Mouse (Mus musculus) kidney, embryonic 15.5 days (tissue): ENCODE data around the gene Gadd45b. TPM values are rescaled to one million over a fixed set of nuclear protein-coding genes. Genes with fewer than 3 reads are reported as not detected.

Experiments used
- ATAC-seq: fragments of 200-750 bp; cut with Nextera tagmentation; replicated peaks from 2 replicates; pipeline ENCODE4 v1.8.0; 2017; ENCODE audit warnings: moderate TSS enrichment; ENCODE audit not compliant: low FRiP score
- H3K27ac ChIP-seq: fragments of 300-500 bp; sonication (generic); 2 replicates; pipeline ENCODE4 v1.5.1; 2015; ENCODE audit warnings: mild to moderate bottlenecking, inconsistent platforms
- H3K27me3 ChIP-seq: fragments of 300-500 bp; sonication (generic); 2 replicates; pipeline ENCODE4 v1.6.1; 2015; ENCODE audit warnings: inconsistent platforms
- H3K36me3 ChIP-seq: fragments of 300-500 bp; sonication (generic); 2 replicates; pipeline ENCODE4 v1.6.1; 2015; ENCODE audit warnings: inconsistent platforms
- H3K4me1 ChIP-seq: fragments of 300-500 bp; sonication (generic); 2 replicates; pipeline ENCODE4 v1.6.1; 2015; ENCODE audit warnings: inconsistent platforms
- H3K4me2 ChIP-seq: fragments of 300-500 bp; sonication (generic); 2 replicates; pipeline ENCODE4 v1.6.1; 2015; ENCODE audit warnings: moderate library complexity, mild to moderate bottlenecking, inconsistent platforms
- H3K4me3 ChIP-seq: fragments of 300-500 bp; sonication (generic); replicated peaks from 2 replicates; pipeline ENCODE4 v1.5.1; 2015; ENCODE audit warnings: mild to moderate bottlenecking, inconsistent platforms
- H3K9ac ChIP-seq: fragments of 300-500 bp; sonication (generic); 2 replicates; pipeline ENCODE4 v1.6.1; 2015; ENCODE audit warnings: mild to moderate bottlenecking, inconsistent platforms
- H3K9me3 ChIP-seq: fragments of 300-500 bp; sonication (generic); replicated peaks from 2 replicates; pipeline ENCODE4 v1.6.1; 2016; ENCODE audit warnings: inconsistent platforms
- WGBS: fragments of 180-500 bp; shearing (Covaris S2); methylation state at CpG from one replicate; pipeline ENCODE4 v1.1.7; 2015; ENCODE audit warnings: mixed read lengths; 5-methylcytosine and 5-hydroxymethylcytosine counted together
- polyA plus RNA-seq: library from polyadenylated mRNA; unstranded; fragments of >200 nt; fragmentation: Nextera tagmentation; extraction: Ambion mirVana; gene quantifications from 2 replicates; pipeline ENCODE4 v1.2.1, GENCODE M21; 2015

Gene Gadd45b
- polyA plus RNA-seq, 1 experiment from 2014 or later: 18.0 TPM

GRCm38 (mm10) chr10:80952449-80952848 is 22.6 kb downstream of the Gadd45b start:
- Histone ChIP-seq H3K36me3 (no peaks in the 10 kb centered on the region), H3K4me1 (peaks cover 35% of the 10 kb centered on the region), H3K9me3 (no peaks in the 10 kb centered on the region), H3K27me3 (no peaks in the 10 kb centered on the region), H3K27ac (no peak overlapping the region), H3K4me3 (no peak overlapping the region), H3K9ac (no peak overlapping the region), H3K4me2 (no peak overlapping the region)
- 75% methylated on average over 15 of the region's 15 CpGs for WGBS
- ATAC-seq: no peak

GRCm38 (mm10) chr10:80954415-80954814 is 24.5 kb downstream of the Gadd45b start:
- no peaks in the 10 kb centered on the region for H3K36me3 ChIP-seq
- H3K4me3 ChIP-seq: no peak overlapping the region
- no peak for ATAC-seq
- 82% methylated on average over 13 of the region's 13 CpGs for WGBS
- H3K27ac ChIP-seq: 0 out of 2 replicates have a peak overlapping the region, but pooled peaks have one; percentile 32
- H3K9ac ChIP-seq: no peak overlapping the region
- H3K4me1 ChIP-seq: peaks cover 17% of the 10 kb centered on the region
- H3K4me2 ChIP-seq: no peak overlapping the region
- H3K27me3 ChIP-seq: no peaks in the 10 kb centered on the region
- no peaks in the 10 kb centered on the region for H3K9me3 ChIP-seq

GRCm38 (mm10) chr10:80954843-80955242 is 25.0 kb downstream of the Gadd45b start:
- no peak for ATAC-seq
- no peaks in the 10 kb centered on the region for H3K27me3 ChIP-seq
- H3K36me3 ChIP-seq: no peaks in the 10 kb centered on the region
- no peak overlapping the region for H3K4me2 ChIP-seq
- WGBS: 63% methylated on average over 6 of the region's 6 CpGs
- no peak overlapping the region for H3K4me3 ChIP-seq
- H3K27ac ChIP-seq: peak overlapping the region; percentile 58; the same call in 1 of the 2 replicates
- H3K4me1 ChIP-seq: peaks cover 17% of the 10 kb centered on the region
- H3K9ac ChIP-seq: no peak overlapping the region
- H3K9me3 ChIP-seq: no peaks in the 10 kb centered on the region

GRCm38 (mm10) chr10:80955536-80955935 is 25.7 kb downstream of the Gadd45b start:
- Histone ChIP-seq H3K27me3 (no peaks in the 10 kb centered on the region), H3K27ac (peak overlapping the region; percentile 58; the same call in 1 of the 2 replicates), H3K36me3 (no peaks in the 10 kb centered on the region), H3K4me1 (peaks cover 23% of the 10 kb centered on the region), H3K9ac (no peak overlapping the region), H3K4me3 (no peak overlapping the region), H3K4me2 (no peak overlapping the region), H3K9me3 (no peaks in the 10 kb centered on the region)
- 23% methylated on average over 9 of the region's 9 CpGs for WGBS
- no peak for ATAC-seq

- Histone ChIP-seq H3K27me3 (no peaks in the 10 kb centered on the region), H3K9me3 (no peaks in the 10 kb centered on the region), H3K36me3 (no peaks in the 10 kb centered on the region), H3K4me2 (no peak overlapping the region), H3K4me3 (no peak overlapping the region), H3K27ac (no peak overlapping the region), H3K9ac (no peak overlapping the region), H3K4me1 (peaks cover 31% of the 10 kb centered on the region)
- no peak for ATAC-seq
- WGBS: 95% methylated on average over 8 of the region's 8 CpGs
These were observed 26.5 kb downstream of the Gadd45b start for GRCm38 (mm10) chr10:80956385-80956784.

GRCm38 (mm10) chr10:80956901-80957300 is 27.0 kb downstream of the Gadd45b start:
- no peak overlapping the region for H3K4me2 ChIP-seq
- H3K27me3 ChIP-seq: no peaks in the 10 kb centered on the region
- peaks cover 36% of the 10 kb centered on the region for H3K4me1 ChIP-seq
- no peak overlapping the region for H3K9ac ChIP-seq
- H3K4me3 ChIP-seq: no peak overlapping the region
- no peaks in the 10 kb centered on the region for H3K9me3 ChIP-seq
- no peak for ATAC-seq
- H3K36me3 ChIP-seq: no peaks in the 10 kb centered on the region
- WGBS: 67% methylated on average over 6 of the region's 6 CpGs
- no peak overlapping the region for H3K27ac ChIP-seq

GRCm38 (mm10) chr10:80957791-80958190 is 27.9 kb downstream of the Gadd45b start:
- Histone ChIP-seq H3K4me3 (no peak overlapping the region), H3K9me3 (no peaks in the 10 kb centered on the region), H3K27ac (no peak overlapping the region), H3K9ac (no peak overlapping the region), H3K4me2 (no peak overlapping the region), H3K4me1 (peaks cover 45% of the 10 kb centered on the region), H3K27me3 (no peaks in the 10 kb centered on the region), H3K36me3 (no peaks in the 10 kb centered on the region)
- no peak for ATAC-seq
- 66% methylated on average over 4 of the region's 4 CpGs for WGBS

- Histone ChIP-seq H3K27me3 (no peaks in the 10 kb centered on the region), H3K9me3 (no peaks in the 10 kb centered on the region), H3K9ac (no peak overlapping the region), H3K4me1 (peaks cover 58% of the 10 kb centered on the region), H3K27ac (no peak overlapping the region), H3K4me2 (no peak overlapping the region), H3K36me3 (no peaks in the 10 kb centered on the region), H3K4me3 (no peak overlapping the region)
- no peak for ATAC-seq
- WGBS: 93% methylated on average over 5 of the region's 5 CpGs
These were observed 29.2 kb downstream of the Gadd45b start for GRCm38 (mm10) chr10:80958979-80959637.

GRCm38 (mm10) chr10:80960551-80961508 is 31.0 kb downstream of the Gadd45b start:
- Histone ChIP-seq H3K36me3 (no peaks in the 10 kb centered on the region), H3K9ac (no peak overlapping the region), H3K9me3 (no peaks in the 10 kb centered on the region), H3K4me1 (peaks cover 49% of the 10 kb centered on the region), H3K27ac (peak overlapping the region; percentile 84), H3K4me3 (0 out of 2 replicates have a peak overlapping the region, but pooled peaks have one; percentile 5), H3K4me2 (peak overlapping the region; percentile 20), H3K27me3 (no peaks in the 10 kb centered on the region)
- WGBS: 8% methylated on average over 16 of the region's 16 CpGs
- peak; percentile 69 for ATAC-seq

GRCm38 (mm10) chr10:80962051-80962472 is 32.2 kb downstream of the Gadd45b start:
- H3K9me3 ChIP-seq: no peaks in the 10 kb centered on the region
- no peaks in the 10 kb centered on the region for H3K27me3 ChIP-seq
- ATAC-seq: no peak
- no peak overlapping the region for H3K4me2 ChIP-seq
- no peaks in the 10 kb centered on the region for H3K36me3 ChIP-seq
- no peak overlapping the region for H3K9ac ChIP-seq
- peak overlapping the region; percentile 84 for H3K27ac ChIP-seq
- no peak overlapping the region for H3K4me3 ChIP-seq
- WGBS: 51% methylated on average over 10 of the region's 10 CpGs
- peaks cover 58% of the 10 kb centered on the region for H3K4me1 ChIP-seq

- Histone ChIP-seq H3K27ac (peak overlapping the region; percentile 84), H3K27me3 (no peaks in the 10 kb centered on the region), H3K9me3 (no peaks in the 10 kb centered on the region), H3K4me2 (no peak overlapping the region), H3K36me3 (no peaks in the 10 kb centered on the region), H3K9ac (no peak overlapping the region), H3K4me1 (peaks cover 61% of the 10 kb centered on the region), H3K4me3 (no peak overlapping the region)
- ATAC-seq: no peak
- WGBS: 82% methylated on average over 5 of the region's 5 CpGs
These were observed 32.7 kb downstream of the Gadd45b start for GRCm38 (mm10) chr10:80962585-80962984.
